Mouse (Mus musculus) Muller cell, postnatal 12 days (primary cell): ENCODE measurements around the gene Coro1c.

Experiments
- DNase-seq: peaks from one replicate; pipeline ENCODE4 v3.0.0-alpha.2; 2015; ENCODE audit errors: inconsistent ontology term

Gene Coro1c

DNA sequence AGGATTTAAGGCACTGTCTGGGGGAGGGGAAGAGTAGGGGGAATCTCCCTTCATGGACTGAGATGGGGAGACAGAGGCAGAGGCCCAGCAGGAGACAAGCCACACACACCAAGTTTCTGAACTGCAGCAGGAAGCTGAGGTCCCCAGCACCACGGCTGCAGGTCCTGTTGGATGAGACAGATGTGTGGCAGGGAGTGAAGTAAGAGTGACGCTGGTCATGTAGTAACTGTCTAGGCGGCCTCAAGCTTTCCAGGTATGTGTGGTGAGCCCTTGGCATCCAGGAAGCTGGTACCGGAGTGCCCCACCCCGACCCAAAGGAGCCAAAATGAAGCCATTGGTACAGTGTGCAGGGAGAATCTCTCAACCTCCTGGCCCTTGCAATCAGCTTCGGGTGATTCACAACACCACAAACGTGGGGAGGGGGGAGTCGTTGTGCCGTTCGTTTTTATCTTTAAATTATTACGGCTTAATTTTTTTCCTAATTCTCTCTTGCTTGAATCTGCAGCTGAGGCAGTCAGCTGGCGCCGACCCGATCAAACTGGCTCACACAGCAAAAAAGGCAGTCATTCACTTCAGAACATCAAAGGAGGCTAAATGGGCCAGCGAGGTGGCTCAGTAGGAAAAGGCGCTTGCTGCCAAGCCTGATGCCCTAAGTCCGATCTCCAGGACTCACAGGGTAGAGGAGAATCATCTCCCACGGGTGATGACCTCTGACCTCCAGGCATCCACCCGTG, 111.2 kb downstream of the Coro1c start:
- DNase-seq, result no peak

DNA sequence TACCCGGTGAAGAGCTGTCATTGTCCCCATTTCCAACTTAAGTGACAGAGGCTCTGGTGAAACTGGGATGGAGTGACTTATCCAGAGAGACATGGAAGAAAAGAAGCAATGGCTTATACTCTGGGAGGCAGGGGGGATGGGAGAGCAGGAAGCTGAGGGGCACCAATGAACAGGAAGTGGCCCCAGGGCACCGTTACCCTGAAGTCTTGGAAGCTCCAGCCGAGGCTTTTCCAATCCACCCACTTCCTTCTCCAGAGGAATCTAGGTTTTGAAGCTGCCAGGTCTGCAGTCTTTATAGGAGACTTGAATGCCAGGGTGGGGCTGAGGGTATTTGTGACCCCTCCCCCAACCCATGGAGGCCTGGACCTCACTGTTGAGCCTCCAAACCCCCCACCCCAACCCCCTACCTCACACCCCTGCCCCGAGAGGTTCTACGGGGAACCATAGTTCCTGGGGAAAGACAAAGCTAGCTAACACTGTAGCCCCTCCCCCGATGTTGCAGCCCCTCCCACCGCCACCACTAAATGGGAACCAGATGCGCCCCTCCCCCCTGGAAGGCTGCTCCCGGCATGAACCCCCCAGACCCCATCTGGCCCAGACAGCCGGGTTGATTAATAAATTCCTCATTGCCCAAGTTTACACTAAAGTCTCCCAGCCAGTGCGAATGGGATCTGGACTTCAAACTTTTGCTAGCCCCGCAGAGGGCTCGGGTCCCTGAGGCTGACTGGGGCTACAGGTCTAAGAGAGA, 112.0 kb downstream of the Coro1c start:
- DNase-seq, result no peak
